Mouse (Mus musculus) neural tube, embryonic 11.5 days (tissue): ENCODE results near the gene Fbll1. TPM values are rescaled to one million over a fixed set of nuclear protein-coding genes. Genes with fewer than 3 reads are reported as not detected.

Experiments
- ATAC-seq: fragments of 200-750 bp; cut with Nextera tagmentation; 2 replicates; pipeline ENCODE4 v1.8.0; 2017; ENCODE audit warnings: moderate number of reproducible peaks, mild to moderate bottlenecking, moderate TSS enrichment, moderate library complexity; ENCODE audit not compliant: insufficient read depth, low FRiP score, low TSS enrichment
- DNase-seq: peaks from one replicate; pipeline ENCODE4 v3.0.0-alpha.2; 2015; ENCODE audit warnings: low spot score
- H3K27ac ChIP-seq: fragments of 300-500 bp; sonication (generic); 2 replicates; pipeline ENCODE4 v1.5.1; 2014; ENCODE audit warnings: low read depth, mild to moderate bottlenecking, low read length
- H3K27me3 ChIP-seq: fragments of 300-500 bp; sonication (generic); 2 replicates; pipeline ENCODE4 v1.6.1; 2014; ENCODE audit warnings: mild to moderate bottlenecking, low read length, mixed read lengths; ENCODE audit not compliant: control insufficient read depth, insufficient read depth
- H3K36me3 ChIP-seq: fragments of 300-500 bp; sonication (generic); 2 replicates; pipeline ENCODE4 v1.6.1; 2014; ENCODE audit warnings: mild to moderate bottlenecking, low read length, moderate library complexity, mixed read lengths; ENCODE audit not compliant: control insufficient read depth, insufficient read depth
- H3K4me1 ChIP-seq: fragments of 300-500 bp; sonication (generic); 2 replicates; pipeline ENCODE4 v1.6.1; 2014; ENCODE audit warnings: low read length, mixed read lengths; ENCODE audit not compliant: control insufficient read depth, insufficient read depth
- H3K4me2 ChIP-seq: fragments of 300-500 bp; sonication (generic); 2 replicates; pipeline ENCODE4 v1.6.1; 2014; ENCODE audit warnings: low read depth, mild to moderate bottlenecking, moderate library complexity
- H3K4me3 ChIP-seq: fragments of 300-500 bp; sonication (generic); 2 replicates; pipeline ENCODE4 v1.5.1; 2014; ENCODE audit warnings: low read depth, low read length
- H3K9ac ChIP-seq: fragments of 300-500 bp; sonication (generic); 2 replicates; pipeline ENCODE4 v1.6.1; 2014; ENCODE audit warnings: mild to moderate bottlenecking, low read length
- H3K9me3 ChIP-seq: fragments of 300-500 bp; sonication (generic); 2 replicates; pipeline ENCODE4 v1.6.1; 2016; ENCODE audit warnings: low read length; ENCODE audit not compliant: control insufficient read depth
- WGBS: fragments of 180-500 bp; shearing (Covaris S2); extraction: QIAGEN DNeasy Blood & Tissue Kit; methylation state at CpG from one replicate; pipeline ENCODE4 v1.1.7; 2014; 5-methylcytosine and 5-hydroxymethylcytosine counted together
- polyA plus RNA-seq: library from polyadenylated mRNA; unstranded; fragments of >200 nt; fragmentation: Nextera tagmentation; extraction: Ambion mirVana; gene quantifications from 2 replicates; pipeline ENCODE4 v1.2.1, GENCODE M21; 2014

Fbll1 gene
- polyA plus RNA-seq, 1 experiment from 2014 or later = 4.3 TPM

DNA sequence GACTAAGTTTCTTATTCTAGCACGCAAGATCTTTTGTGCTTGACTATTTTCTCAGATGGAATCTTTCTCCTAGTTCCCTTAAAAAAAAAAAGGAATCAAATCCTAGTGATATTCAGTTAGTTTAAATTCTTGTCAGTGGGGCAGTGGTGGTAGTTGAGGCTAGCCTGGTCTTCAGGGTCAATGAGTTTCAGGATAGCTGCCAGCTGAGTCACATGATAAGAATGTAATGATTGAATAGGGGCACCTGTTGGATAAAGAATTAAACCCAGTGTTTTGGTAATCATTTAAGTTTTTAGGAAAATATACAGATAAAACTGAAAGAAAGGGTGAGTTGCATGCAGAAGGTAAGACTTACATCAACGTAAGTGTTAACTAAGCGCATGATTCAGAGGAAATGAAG lies 23.1 kb downstream of the Fbll1 start:
- peaks cover 7% of the 10 kb centered on the region; the same call in 1 of the 2 replicates for H3K4me1 ChIP-seq

DNA sequence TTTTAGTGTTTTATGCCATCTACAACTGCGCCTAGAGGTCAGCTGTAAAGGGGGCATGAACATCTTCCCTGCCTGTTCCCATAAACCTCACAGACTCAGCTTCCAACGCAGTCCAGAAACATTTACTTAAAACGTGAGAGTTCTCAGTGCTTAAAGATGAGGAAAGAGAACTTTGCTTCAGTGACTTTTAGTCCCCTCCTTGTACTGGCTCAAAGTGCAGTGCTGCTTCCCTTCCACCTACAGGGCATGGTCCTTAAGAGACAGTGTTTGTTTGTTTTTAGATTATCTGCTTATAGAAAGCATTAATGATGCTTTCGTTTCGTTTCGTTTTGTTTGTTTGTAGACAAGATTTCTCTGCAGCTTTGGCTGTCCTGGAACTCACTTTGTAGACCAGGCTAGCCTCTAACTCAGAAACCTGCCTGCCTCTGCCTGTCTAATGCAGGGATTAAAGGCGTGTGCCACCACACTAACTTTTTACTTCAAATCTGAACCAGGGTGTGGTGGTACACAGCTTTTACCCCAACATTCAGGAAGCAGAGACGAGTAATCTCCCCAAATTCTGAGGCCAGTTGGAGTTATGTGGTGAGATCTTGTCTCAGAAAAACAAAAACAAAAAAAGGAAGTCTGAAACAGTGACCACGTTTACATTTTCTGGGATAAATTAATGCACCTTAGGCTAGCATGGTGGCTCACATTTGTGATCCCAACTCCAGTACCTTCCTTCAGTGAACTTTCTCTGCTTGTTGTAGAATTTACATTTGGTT lies 27.8 kb downstream of the Fbll1 start:
- WGBS = 73% methylated on average over 9 of the region's 9 CpGs
- H3K9ac ChIP-seq = peak overlapping the region; percentile 98

More for the DNA sequence above, 23.1 kb downstream of the Fbll1 start:
- Histone ChIP-seq H3K27me3 (no peaks in the 10 kb centered on the region), H3K27ac (no peak overlapping the region), H3K9me3 (no peaks in the 10 kb centered on the region), H3K4me2 (no peak overlapping the region), H3K4me3 (no peak overlapping the region), H3K36me3 (peaks cover 8% of the 10 kb centered on the region), H3K9ac (no peak overlapping the region)
- ATAC-seq (no peak), DNase-seq (no peak)
- WGBS = 99% methylated on average over 3 of the region's 3 CpGs

DNA sequence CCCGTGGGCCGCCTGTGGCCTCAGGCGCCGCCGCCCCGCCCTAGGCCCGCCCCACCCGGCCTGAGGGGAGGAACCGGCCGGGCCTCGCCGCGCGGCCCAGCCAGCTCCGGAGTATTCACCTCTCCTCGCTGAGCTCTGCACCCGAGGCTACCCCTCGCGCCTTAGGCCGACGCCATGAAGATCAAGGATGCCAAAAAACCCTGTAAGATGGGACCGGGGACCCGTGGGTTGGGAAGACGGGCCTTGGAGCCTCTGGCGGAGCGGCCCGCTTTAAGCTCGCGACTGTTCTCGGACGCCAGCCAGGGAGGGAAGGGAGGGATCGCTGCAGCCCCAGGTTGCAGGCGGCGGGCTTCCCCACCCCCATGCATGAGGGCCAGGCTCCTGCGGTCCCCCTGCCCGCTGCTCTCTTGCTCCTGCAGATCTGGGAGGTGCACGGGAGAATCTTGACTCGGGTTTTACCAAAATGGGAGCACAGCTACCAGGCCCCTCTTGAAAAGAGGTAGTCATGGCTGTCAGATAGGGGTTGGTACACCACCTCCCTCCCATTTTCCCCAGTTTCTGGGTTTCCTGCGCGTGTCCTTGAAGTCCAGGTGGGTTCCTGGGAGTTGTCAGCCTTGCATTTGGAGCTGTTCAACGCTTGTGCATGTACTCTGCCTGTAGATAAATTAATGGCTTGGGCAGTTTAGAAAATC lies 28.8 kb downstream of the Fbll1 start:
- Histone ChIP-seq H3K9me3 (no peaks in the 10 kb centered on the region), H3K27me3 (no peaks in the 10 kb centered on the region), H3K9ac (peak overlapping the region; percentile 98), H3K27ac (peak overlapping the region; percentile 89), H3K36me3 (no peaks in the 10 kb centered on the region), H3K4me3 (peak overlapping the region; percentile 96), H3K4me2 (peak overlapping the region; percentile 85), H3K4me1 (peaks cover 10% of the 10 kb centered on the region; the same call in 1 of the 2 replicates)
- no peak for DNase-seq
- WGBS = 0% methylated on average over 36 of the region's 41 CpGs
- ATAC-seq = peak; percentile 86

More for the DNA sequence above, 27.8 kb downstream of the Fbll1 start:
- Histone ChIP-seq H3K27ac (no peak overlapping the region), H3K4me2 (peak overlapping the region; percentile 85), H3K4me3 (peak overlapping the region; percentile 96), H3K27me3 (no peaks in the 10 kb centered on the region), H3K36me3 (no peaks in the 10 kb centered on the region), H3K4me1 (peaks cover 10% of the 10 kb centered on the region; the same call in 1 of the 2 replicates), H3K9me3 (no peaks in the 10 kb centered on the region)
- ATAC-seq (no peak), DNase-seq (no peak)

DNA sequence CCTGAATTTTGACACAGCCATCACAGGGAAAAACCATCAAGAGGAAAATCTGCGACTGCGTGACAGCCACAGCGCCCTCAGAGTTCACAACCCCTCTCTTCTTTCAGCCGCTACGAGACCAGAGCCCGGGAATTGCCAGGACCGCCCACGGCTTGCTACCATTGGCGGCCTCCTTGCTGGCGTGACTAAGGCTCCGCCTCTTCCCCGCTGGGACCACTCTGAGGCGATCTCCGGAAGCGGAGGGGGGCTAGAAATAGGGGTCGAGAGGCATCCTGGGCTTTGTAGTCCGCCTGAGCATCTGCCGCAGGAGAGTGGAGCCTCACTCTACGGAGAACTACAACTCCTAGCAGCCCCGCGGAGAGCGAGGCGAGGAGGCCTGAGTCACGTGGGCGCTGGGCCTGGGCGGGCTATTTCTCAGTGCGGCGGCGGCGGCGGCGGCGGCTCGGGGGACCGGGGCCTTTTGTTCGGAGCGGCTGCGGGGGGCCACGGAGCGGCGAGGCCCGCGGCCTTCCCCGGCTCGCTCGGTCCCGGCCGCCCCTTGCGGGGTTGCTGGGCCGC lies 29.4 kb downstream of the Fbll1 start, which contains the start of gene Pank3:
Pank3 (plus strand) TSS at position 297 of the 558 bp plus-strand sequence.
- under 1% methylated on average over 42 of the region's 50 CpGs for WGBS
- Histone ChIP-seq H3K27me3 (no peaks in the 10 kb centered on the region), H3K9ac (peak within 1 kb of the TSS; percentile 98), H3K36me3 (no peaks in the 10 kb centered on the region), H3K4me1 (peaks cover 10% of the 10 kb centered on the region; the same call in 1 of the 2 replicates), H3K4me2 (peak within 1 kb of the TSS; percentile 85), H3K27ac (peak within 1 kb of the TSS; percentile 89), H3K4me3 (peak within 1 kb of the TSS; percentile 96), H3K9me3 (no peaks in the 10 kb centered on the region)
- DNase-seq (peak; percentile 97), ATAC-seq (peak; percentile 99)

DNA sequence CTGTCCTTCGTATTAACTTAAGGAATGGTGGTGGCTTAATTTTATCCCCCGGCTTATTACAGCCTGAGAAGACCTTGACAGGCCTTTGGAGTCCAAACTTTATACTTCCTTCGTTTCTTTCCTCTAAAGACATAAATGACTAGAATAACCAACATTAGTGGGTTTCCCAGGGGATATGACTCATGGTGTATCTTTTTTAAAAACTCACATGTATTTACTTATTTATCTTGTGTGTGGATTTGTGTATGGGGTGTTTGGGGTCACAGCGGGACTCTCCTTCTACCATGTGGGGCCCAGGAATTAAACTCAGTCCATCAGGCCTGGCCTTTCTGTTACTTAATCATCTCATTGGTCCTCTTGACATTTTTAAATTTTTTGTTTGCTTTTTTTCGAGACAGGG lies 31.8 kb downstream of the Fbll1 start:
- H3K27me3 ChIP-seq = no peaks in the 10 kb centered on the region
- no peaks in the 10 kb centered on the region for H3K9me3 ChIP-seq
- H3K36me3 ChIP-seq = no peaks in the 10 kb centered on the region
- H3K9ac ChIP-seq = no peak overlapping the region
- WGBS = 93% methylated on average over 5 of the region's 5 CpGs
- ATAC-seq = no peak
- no peak for DNase-seq
- no peak overlapping the region for H3K4me2 ChIP-seq
- H3K4me3 ChIP-seq = no peak overlapping the region
- H3K4me1 ChIP-seq = peaks cover 10% of the 10 kb centered on the region; the same call in 1 of the 2 replicates
- H3K27ac ChIP-seq = no peak overlapping the region

DNA sequence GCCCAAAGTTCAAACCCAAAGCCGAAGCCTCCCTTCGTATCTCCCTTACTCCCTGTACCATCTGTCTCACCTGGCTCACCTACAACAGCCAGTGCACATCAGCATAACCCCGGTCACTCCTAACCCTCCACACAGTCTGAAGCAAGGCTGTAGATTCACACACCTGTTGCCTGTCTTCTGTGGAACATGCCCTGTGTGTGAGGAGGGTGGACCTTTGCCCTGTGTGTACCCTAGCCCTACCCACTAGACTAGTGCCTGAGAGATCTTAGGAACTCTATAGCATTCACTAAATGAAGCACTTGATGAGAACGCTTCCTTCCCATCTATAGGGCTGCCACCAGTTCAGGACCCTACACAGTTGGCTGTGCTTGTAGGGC lies 38.1 kb downstream of the Fbll1 start:
- H3K4me3 ChIP-seq = no peak overlapping the region
- no peaks in the 10 kb centered on the region for H3K4me1 ChIP-seq
- H3K36me3 ChIP-seq = no peaks in the 10 kb centered on the region
- ATAC-seq (no peak), DNase-seq (no peak)
- H3K27me3 ChIP-seq = no peaks in the 10 kb centered on the region
- H3K9me3 ChIP-seq = no peaks in the 10 kb centered on the region
- H3K4me2 ChIP-seq = no peak overlapping the region
- 83% methylated on average over 4 of the region's 4 CpGs for WGBS
- no peak overlapping the region for H3K27ac ChIP-seq
- H3K9ac ChIP-seq = no peak overlapping the region

DNA sequence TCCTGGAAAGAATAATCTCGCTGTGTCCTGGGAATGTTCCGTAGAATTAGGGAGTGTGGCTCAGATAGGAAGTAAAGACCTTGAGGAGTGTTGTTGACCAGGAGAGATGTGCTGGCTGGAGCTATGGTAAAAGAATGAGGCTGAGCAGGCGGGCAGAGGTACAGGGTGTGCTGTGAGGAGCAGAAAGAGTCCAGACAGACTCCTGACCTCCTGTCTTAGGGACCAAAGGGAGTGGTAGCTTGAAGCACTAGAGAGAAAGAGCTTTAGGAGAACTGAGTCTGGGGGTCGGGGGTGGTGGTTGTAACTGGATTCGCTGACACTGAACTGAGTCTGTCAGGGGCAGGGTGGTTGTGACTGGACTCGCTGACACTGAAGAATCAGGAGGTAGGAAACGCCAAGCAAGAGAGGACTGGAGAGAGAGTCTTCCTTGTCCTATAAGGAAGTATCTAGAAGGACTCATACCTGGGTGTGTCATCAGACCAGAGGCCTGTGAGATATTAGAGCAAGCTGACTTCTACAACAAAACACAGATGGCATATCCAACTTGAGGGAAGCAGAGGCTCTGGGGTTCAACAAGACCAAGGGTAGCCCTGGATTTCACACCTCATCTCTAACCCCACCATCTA lies 38.6 kb downstream of the Fbll1 start:
- H3K9ac ChIP-seq = no peak overlapping the region
- H3K27me3 ChIP-seq = no peaks in the 10 kb centered on the region
- no peak for ATAC-seq
- WGBS = 88% methylated on average over 7 of the region's 7 CpGs
- no peak overlapping the region for H3K27ac ChIP-seq
- H3K36me3 ChIP-seq = no peaks in the 10 kb centered on the region
- no peak for DNase-seq
- no peak overlapping the region for H3K4me2 ChIP-seq
- no peaks in the 10 kb centered on the region for H3K9me3 ChIP-seq
- no peaks in the 10 kb centered on the region for H3K4me1 ChIP-seq
- no peak overlapping the region for H3K4me3 ChIP-seq

DNA sequence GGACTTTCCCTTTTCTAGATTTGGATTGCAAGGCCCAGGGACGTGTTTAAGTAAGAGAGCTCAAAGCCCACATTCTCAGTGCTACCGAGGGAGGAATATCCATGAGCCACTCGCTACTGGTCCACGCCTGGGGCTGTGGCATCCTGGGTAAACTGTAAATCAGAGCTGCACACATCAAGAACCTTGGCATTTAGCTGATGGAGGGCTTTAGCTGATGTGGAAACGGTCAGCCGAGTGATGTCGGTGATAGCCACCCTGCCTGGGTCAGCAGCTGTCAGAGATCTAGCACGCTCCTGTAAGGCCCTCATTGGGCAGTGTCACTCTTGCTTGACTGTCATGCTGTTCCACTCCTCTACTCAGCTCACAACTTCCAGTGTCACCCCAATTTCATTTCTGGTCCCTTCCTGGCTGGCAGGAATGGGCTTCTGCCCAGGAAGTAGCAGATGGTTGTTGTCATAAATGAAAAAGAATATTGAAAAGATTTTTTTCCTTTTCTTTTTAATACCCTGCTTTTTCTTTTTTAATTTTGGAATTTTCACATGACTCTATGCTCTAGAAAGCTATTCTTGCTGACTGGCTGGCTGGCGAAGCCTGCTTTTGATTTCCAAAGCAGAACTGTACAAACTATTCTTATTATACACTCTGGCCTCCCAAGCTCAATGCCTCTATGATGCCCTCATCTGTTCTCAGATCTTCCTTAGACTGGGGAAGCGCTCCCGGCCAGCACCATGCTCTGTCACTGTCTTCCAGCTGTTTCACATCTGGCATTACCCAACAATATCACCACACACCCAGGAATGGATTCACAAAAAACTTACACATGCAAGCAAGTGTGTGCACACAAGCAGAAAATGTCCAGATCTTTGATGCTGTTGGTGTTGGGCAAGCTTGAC lies 42.0 kb downstream of the Fbll1 start:
- Histone ChIP-seq H3K4me3 (no peak overlapping the region), H3K9me3 (no peaks in the 10 kb centered on the region), H3K9ac (no peak overlapping the region), H3K36me3 (no peaks in the 10 kb centered on the region), H3K4me1 (no peaks in the 10 kb centered on the region), H3K27me3 (no peaks in the 10 kb centered on the region), H3K27ac (no peak overlapping the region), H3K4me2 (no peak overlapping the region)
- WGBS = 85% methylated on average over 11 of the region's 11 CpGs
- DNase-seq = no peak
- no peak for ATAC-seq
